Mouse (Mus musculus) bone marrow macrophage, adult 2 months (primary cell): ENCODE data around the gene Cadm2.

ENCODE experiments used
- CTCF ChIP-seq: IDR thresholded peaks from 2 replicates; pipeline ENCODE4 v1.5.1; 2012; ENCODE audit warnings: low read depth, mild to moderate bottlenecking, low read length, moderate library complexity
- POLR2A ChIP-seq: IDR thresholded peaks from 2 replicates; pipeline ENCODE4 v1.6.1; 2012; ENCODE audit warnings: mild to moderate bottlenecking, low read depth, low read length, borderline replicate concordance

DNA sequence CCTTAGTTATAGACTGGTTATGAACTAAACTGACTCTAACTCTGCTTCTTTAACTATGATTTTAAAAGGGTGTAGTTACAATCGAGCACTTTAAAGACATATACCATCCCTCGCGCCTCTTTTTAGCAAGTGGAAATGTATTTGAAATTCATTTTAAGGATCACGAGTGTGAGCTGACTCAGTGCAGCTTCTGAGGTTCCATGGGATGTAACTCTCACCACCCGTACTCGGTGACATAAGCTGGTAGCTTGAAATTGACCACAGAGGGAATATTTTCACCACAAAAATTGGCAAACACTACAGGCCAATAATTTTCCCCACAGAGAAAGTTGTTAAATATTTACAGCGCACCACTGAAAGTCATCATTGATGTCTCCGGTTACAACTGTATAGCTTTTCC is 730.8 kb downstream of the Cadm2 start:
- TF ChIP-seq POLR2A (no peak), CTCF (no peak)
